Mouse (Mus musculus) urinary bladder, postnatal 25 days (tissue): ENCODE measurements around the gene Bst2.

Source experiments
- DNase-seq: peaks from one replicate; pipeline ENCODE4 v3.0.0; 2022; ENCODE audit warnings: low spot score

Bst2 gene

DNA sequence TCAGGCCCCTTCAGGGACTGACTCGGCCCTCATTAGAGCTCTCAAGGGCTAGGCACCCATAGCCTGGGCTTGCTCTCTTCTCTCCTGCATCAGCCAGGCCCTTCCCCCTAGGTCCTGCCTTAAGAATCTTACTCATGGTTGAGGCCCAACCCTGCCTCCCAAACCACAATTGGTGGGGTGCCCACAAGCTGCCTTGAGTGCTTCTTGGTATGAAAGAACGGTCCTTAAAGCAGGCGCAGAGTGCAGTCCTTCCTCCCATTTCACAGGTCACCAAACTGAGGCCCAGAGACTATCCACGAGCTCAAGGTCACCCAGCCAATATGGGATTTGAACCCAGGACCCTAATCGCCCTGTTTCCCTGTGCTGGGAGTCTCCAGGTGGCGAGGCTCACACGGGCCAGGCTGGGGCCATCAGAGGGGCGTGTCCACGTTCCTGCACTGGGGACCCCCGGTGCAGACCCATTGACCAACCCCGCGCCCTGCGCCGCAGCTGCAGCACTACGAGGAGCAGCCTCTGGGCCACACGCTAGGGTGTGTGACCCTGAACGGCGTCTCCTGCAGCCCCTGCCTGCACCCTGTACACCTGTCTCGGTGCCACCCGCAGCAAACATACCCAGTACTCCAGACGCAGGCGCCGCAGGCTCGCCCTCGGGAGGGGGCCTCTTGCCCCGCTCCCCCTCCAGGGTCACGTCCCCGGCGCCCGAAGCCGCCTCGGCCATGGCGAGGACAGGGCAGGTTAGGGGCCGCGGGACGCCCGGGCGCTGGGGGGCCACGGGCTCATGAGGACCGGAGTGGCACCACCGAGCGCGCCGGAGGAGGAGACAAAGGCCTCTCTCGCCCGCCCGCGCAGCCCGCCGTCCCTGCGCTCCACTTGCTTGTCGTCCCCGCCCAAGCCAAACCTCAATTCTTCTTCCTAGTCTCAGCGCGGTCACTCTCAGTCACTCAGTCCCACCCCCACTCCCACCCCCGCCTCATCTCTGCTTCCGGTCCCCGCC, 51.8 kb downstream of the Bst2 start, which contains the start of gene Ano8:
Gene Ano8, minus strand, starts transcription at position 822 of the 994 bp plus-strand sequence.
- DNase-seq: peak; percentile 75

DNA sequence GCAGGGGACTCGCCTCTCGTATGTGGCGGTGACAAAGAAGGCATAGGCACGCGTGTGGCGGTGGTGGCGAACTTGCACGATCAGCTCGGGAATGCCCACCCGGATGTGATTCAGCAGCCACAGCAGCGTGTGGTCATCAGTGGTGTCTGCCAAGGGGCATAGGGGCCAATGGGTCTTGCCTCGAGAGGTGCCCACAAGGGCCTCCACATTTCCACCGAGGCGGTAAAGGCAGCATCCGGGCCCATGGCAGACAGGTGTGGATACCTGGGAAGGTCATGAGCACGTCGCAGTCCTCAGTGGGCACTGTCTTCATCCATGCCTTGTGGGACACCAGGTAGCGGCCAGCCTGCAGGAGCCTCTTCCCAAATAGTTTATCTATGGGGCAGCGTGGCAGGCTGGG, 52.5 kb downstream of the Bst2 start:
- DNase-seq: no peak
